Mouse (Mus musculus) G1E (cell line): Measurements from ENCODE around the gene Upf2.

Experiments used
- CTCF ChIP-seq: IDR thresholded peaks from 2 replicates; pipeline ENCODE4 v1.5.1; 2012; ENCODE audit warnings: low read depth, low read length, inconsistent platforms, mixed read lengths
- GATA1 ChIP-seq: IDR thresholded peaks from 2 replicates; pipeline ENCODE4 v1.6.1; 2012; ENCODE audit warnings: borderline replicate concordance, low read length, inconsistent platforms, mixed read lengths
- POLR2AphosphoS5 ChIP-seq: IDR thresholded peaks from 2 replicates; pipeline ENCODE4 v1.6.1; 2012; ENCODE audit warnings: low read depth, low read length, inconsistent platforms; ENCODE audit not compliant: insufficient replicate concordance

DNA sequence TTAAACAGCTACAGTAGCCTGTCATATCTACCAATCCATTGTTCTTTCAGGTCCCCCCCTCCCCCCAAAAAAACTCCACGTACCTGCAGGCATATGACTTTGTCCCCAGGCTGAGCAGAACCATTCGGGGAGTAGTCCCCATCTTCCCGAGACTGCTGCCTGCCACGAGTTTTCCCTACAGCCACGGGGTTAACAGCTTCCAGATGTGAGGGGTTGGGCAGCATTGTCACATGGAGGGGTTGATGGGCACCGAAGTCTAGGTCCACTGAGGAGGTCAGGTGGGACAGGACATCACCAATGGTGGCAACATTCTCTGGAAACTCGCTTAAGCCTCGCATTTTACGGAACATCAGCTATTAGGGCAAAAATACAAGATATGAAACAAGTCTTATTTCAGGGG is 27.5 kb upstream of the Upf2 start:
- TF ChIP-seq CTCF (no peak), GATA1 (no peak), POLR2AphosphoS5 (no peak)
